Mouse (Mus musculus): ENCODE data around the gene Ptprcap. TPM values are rescaled to one million over a fixed set of nuclear protein-coding genes. Genes with fewer than 3 reads are reported as not detected.
A peak's percentile ranks its signal among the peaks of the same experiment; 100 is the strongest.

The Ptprcap gene
- polyA plus RNA-seq, 1 experiment from 2014 or later, result 0.74 TPM

DNA sequence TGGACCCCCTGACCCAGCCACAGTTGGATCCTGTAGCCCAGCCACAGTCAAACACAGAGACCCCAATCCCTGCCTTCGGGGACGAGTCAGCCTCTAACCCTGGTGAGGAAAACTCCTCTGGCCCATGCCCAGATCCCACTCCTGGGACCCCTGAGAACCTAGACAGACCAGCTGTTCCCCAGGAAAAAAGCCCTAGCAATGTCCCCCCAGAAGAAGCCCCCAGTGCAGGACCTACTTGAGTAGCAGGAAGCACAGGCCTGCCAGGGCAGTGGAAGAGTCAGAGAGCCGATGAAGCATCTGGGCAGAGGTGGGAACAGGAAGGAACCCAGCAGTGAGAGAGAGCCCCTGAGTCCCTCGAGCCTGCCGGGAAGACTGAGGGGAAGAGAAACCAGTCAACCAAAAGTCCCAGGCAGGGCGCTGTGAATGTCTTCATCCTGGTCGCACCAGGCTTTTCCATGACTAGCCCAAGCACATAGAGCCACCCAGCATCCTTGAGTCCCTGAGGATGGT, 9.6 kb upstream of the Ptprcap start, which contains the start of gene Cabp4:
Cabp4 (minus strand) TSS at position 275 of the 510 bp plus-strand sequence.
- H3K4me3 ChIP-seq (replicated peaks), result no peak within 1 kb of the TSS
- peaks cover 15% of the 10 kb centered on the region for H3K4me1 ChIP-seq
- H3K4me2 ChIP-seq, result no peak within 1 kb of the TSS
- no peaks in the 10 kb centered on the region for H3K9me3 ChIP-seq
- no peak for ATAC-seq (ENCODE audit: low FRiP score)
- no peaks in the 10 kb centered on the region for H3K36me3 ChIP-seq (replicated peaks)
- H3K27me3 ChIP-seq, result peaks cover 4% of the 10 kb centered on the region; the same call in 1 of the 2 replicates
- H3K27ac ChIP-seq, result no peak within 1 kb of the TSS
- 90% methylated on average over 7 of the region's 7 CpGs for WGBS
- H3K9ac ChIP-seq, result no peak within 1 kb of the TSS

DNA sequence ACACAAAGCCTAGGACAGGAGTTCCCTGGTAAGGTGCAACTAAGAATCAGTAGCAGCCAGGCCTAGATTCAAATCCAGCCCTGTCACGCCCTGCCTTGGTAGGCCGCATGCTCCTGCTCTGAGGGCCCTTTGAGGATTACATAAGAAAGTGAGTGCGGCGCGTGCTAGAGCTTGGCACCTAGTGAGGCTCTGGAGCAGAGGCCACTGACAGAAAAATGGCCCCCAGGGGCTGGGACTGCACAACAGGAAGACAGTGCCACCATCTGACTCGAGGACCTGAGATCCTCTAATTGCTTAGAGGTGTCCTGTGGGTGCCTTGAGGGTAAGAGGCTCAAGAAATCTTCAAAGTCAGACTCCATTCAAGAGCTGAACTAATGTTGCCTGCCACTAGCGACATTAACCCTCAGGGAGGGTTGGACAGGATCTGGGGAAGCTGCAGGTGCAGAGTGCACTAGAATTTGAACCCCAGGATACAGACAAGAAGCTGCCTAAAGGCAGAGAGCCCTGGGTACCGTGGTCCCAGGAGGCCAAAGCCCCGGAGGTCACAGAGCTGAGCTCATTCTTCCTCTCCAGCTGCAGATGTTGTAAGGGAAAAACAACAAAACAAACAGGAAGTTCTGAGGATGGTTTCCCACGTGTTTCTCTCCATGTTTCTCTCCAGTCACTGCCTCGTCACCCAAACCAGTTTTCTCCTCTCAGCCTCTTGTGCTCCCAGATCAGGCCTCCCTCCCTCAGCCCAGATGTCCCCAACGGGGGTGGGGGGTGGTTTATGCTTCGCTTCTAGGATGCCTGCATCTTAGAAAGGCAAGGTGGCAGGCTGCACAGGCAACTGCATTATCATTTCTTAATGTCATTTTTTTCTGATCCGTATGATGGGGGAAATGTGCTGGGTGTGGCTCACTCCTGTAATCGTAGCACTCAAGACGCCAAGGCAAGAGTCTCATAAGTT, 8.6 kb upstream of the Ptprcap start:
- H3K4me2 ChIP-seq, result no peak overlapping the region
- peaks cover 4% of the 10 kb centered on the region; the same call in 1 of the 2 replicates for H3K27me3 ChIP-seq
- H3K4me3 ChIP-seq (replicated peaks), result no peak overlapping the region
- H3K36me3 ChIP-seq (replicated peaks), result 0 out of 2 replicates have a peak, but pooled peaks cover under 1% of the 10 kb centered on the region
- H3K4me1 ChIP-seq, result peaks cover 20% of the 10 kb centered on the region
- 86% methylated on average over 16 of the region's 16 CpGs for WGBS
- H3K27ac ChIP-seq, result no peak overlapping the region
- no peak for ATAC-seq (ENCODE audit: low FRiP score)
- H3K9me3 ChIP-seq, result no peaks in the 10 kb centered on the region
- H3K9ac ChIP-seq, result no peak overlapping the region

DNA sequence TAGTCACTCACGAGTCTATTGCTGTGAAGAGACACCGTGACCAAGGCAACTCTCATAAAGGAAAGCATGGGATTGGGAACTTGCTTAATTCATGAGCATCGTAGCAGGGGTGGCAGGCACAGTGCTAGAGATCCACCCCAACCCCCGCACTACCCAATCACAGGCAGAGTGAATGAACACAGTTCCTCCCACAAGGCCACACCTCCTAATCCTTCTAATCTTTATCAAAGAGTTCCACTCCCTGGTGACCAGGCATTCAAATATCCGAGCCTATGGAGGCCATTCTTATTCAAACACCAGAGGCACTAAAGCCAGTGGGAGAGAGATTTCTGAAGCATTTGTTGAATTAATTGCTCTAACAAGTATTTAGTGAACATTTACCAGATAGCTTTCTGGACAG, 7.5 kb upstream of the Ptprcap start:
- 81% methylated on average over 5 of the region's 5 CpGs for WGBS

DNA sequence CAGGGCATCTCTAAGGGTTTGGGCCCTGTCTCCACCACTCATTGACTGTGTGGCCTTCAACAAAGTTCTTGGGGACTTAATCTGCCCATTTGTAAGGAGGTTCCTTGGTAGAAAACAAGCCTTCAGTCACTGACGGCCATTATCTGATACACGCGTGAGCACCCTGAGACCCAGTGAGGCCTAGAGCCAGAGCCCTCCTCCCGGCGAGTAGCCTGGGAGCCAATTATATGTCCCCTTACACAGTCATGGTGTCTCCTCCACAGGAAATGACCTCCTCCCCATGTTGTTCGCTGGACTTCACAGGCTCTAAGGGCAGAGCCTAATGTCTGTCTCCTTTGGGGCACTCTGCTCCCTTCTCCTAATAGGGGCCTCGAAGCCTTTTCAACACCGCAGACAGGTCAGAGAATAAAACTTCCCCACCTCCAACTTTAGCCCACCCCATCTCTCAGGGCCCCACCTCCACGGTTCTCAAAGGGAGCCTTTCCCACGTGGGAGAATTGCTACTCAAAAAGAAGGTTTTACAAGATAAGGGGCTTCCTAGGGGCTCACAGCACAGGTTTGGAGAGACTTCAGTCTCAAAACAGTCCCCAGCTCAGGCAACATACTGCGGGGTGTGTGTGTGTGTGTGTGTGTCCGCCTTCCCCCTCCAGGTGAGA, 6.9 kb upstream of the Ptprcap start:
- WGBS, result 63% methylated on average over 12 of the region's 12 CpGs
- Histone ChIP-seq H3K4me1 (peaks cover 24% of the 10 kb centered on the region), H3K9ac (no peak overlapping the region), H3K4me2 (no peak overlapping the region), H3K36me3 (replicated peaks) (peaks cover 17% of the 10 kb centered on the region), H3K9me3 (no peaks in the 10 kb centered on the region), H3K27me3 (peaks cover 4% of the 10 kb centered on the region; the same call in 1 of the 2 replicates), H3K27ac (no peak overlapping the region), H3K4me3 (replicated peaks) (no peak overlapping the region)
- ATAC-seq (ENCODE audit: low FRiP score), result no peak

More for the DNA sequence above, 7.5 kb upstream of the Ptprcap start:
- Histone ChIP-seq H3K27ac (no peak overlapping the region), H3K36me3 (replicated peaks) (peaks cover 11% of the 10 kb centered on the region), H3K27me3 (peaks cover 4% of the 10 kb centered on the region; the same call in 1 of the 2 replicates), H3K9me3 (no peaks in the 10 kb centered on the region), H3K9ac (no peak overlapping the region), H3K4me3 (replicated peaks) (no peak overlapping the region), H3K4me1 (peaks cover 24% of the 10 kb centered on the region), H3K4me2 (no peak overlapping the region)
- no peak for ATAC-seq (ENCODE audit: low FRiP score)

DNA sequence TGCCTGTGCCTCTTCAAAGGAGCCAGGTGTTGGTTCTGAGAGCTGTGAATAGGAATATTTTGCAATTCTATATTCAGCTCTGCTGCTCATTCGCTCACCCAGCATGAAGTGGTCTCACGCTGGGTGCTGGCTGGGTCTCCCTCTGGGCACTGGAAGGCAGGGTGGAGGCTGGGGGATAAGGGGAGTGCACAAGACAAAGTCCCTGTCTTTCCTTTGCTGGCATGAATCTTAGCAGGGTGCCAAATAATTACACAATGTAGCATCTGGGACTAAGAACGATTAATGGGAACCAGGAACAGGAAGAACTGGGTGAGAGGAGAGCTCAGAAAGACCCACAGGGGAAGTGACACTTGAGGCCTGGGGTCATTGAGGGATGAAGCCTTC, 6.4 kb upstream of the Ptprcap start:
- H3K27me3 ChIP-seq, result peaks cover 4% of the 10 kb centered on the region; the same call in 1 of the 2 replicates
- no peaks in the 10 kb centered on the region for H3K9me3 ChIP-seq
- H3K4me1 ChIP-seq, result peaks cover 24% of the 10 kb centered on the region
- H3K4me2 ChIP-seq, result no peak overlapping the region
- no peak for ATAC-seq (ENCODE audit: low FRiP score)
- H3K36me3 ChIP-seq (replicated peaks), result peaks cover 18% of the 10 kb centered on the region
- H3K27ac ChIP-seq, result no peak overlapping the region
- H3K9ac ChIP-seq, result no peak overlapping the region
- 45% methylated on average over 3 of the region's 3 CpGs for WGBS
- H3K4me3 ChIP-seq (replicated peaks), result no peak overlapping the region

DNA sequence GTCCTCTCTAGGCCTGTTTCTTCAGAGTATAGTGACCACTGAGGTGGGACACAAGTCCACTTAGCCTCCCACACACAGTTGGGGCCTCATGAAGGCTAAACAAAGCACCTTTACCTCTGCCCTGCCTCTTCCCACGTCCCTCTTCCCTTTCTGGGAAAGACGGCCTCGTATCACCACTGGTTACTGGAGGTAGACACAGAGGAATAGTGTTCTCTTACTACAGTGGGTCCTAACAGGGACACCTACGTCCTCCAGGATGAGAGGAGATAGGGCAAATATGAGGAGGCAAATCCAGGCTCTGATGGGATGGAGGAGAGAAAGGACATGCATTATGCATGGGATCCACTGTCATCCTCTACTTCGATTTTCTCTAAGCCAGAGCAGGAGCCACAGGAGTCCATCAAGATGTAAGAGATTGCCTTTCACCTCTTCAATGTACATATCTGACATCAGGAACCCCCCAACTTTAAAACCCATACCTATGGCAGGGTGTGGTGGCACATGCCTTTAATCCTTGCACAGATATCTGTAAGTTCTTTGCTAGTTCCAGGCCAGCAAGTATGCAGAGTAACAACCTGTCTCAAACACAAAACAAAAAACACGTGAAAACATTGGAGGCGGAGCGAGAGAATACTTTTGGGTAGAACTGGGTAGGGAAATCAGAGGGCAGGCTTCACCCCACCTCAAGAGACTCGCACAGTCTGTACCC, 5.5 kb upstream of the Ptprcap start:
- ATAC-seq (ENCODE audit: low FRiP score), result peak; percentile 36
- H3K9ac ChIP-seq, result peak overlapping the region; percentile 92
- peak overlapping the region; percentile 77 for H3K4me2 ChIP-seq

DNA sequence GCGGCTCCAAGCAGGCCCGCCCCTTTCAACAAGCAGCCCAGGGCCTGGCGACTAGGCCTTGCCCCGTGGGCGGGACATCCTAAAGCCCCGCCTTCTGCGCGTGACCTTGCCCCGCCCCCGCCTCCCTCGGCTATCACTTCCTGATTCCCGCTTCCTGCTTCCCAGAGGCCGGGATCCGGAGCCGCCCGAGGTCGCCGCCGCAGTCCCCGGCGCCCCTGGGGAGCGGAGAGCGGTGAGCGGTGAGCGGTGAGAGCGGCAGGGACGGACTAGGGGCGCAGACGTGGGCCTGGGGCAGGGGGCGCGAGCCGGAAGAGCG, 5.0 kb upstream of the Ptprcap start, which contains the start of gene Coro1b:
Coro1b (plus strand) TSS at position 129 of the 316 bp plus-strand sequence.
- Histone ChIP-seq H3K4me1 (peaks cover 24% of the 10 kb centered on the region), H3K4me3 (replicated peaks) (peak within 1 kb of the TSS; percentile 89), H3K9me3 (no peaks in the 10 kb centered on the region), H3K36me3 (replicated peaks) (peaks cover 29% of the 10 kb centered on the region), H3K27me3 (no peaks in the 10 kb centered on the region), H3K9ac (peak within 1 kb of the TSS; percentile 92), H3K27ac (peak within 1 kb of the TSS; percentile 75), H3K4me2 (peak within 1 kb of the TSS; percentile 77)
- ATAC-seq (ENCODE audit: low FRiP score), result peak; percentile 97
- under 1% methylated on average over 33 of the region's 33 CpGs for WGBS

More for the DNA sequence above, 5.5 kb upstream of the Ptprcap start:
- Histone ChIP-seq H3K27me3 (peaks cover 3% of the 10 kb centered on the region; the same call in 1 of the 2 replicates), H3K9me3 (no peaks in the 10 kb centered on the region), H3K36me3 (replicated peaks) (peaks cover 24% of the 10 kb centered on the region), H3K4me1 (peaks cover 24% of the 10 kb centered on the region), H3K4me3 (replicated peaks) (peak overlapping the region; percentile 89), H3K27ac (peak overlapping the region; percentile 13; the same call in 1 of the 2 replicates)
- WGBS, result 35% methylated on average over 9 of the region's 9 CpGs

DNA sequence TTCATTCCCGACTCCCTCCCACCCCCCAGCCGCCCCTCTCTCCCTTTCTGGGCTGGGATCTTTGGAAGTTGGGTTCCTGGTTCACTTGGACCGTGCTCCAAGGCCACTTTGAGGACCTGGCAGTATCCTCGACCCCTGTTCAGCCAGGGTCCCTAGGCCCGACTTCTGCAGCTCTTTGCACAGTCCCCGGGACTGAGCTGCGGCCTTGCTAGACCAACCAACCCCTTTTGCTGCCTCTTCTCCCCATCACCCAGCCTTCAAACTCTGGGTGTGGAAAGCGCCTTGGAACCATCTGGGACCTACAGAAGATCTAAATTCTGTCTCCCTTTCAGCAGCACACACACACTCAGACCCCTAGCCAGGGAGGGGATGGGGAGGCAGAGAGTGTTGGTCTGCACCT, 4.6 kb upstream of the Ptprcap start:
- Histone ChIP-seq H3K27me3 (no peaks in the 10 kb centered on the region), H3K4me2 (peak overlapping the region; percentile 77), H3K4me3 (replicated peaks) (peak overlapping the region; percentile 89), H3K4me1 (peaks cover 24% of the 10 kb centered on the region), H3K36me3 (replicated peaks) (peaks cover 33% of the 10 kb centered on the region), H3K9me3 (no peaks in the 10 kb centered on the region), H3K9ac (peak overlapping the region; percentile 92), H3K27ac (peak overlapping the region; percentile 75)
- WGBS, result 6% methylated on average over 8 of the region's 8 CpGs
- ATAC-seq (ENCODE audit: low FRiP score), result no peak

DNA sequence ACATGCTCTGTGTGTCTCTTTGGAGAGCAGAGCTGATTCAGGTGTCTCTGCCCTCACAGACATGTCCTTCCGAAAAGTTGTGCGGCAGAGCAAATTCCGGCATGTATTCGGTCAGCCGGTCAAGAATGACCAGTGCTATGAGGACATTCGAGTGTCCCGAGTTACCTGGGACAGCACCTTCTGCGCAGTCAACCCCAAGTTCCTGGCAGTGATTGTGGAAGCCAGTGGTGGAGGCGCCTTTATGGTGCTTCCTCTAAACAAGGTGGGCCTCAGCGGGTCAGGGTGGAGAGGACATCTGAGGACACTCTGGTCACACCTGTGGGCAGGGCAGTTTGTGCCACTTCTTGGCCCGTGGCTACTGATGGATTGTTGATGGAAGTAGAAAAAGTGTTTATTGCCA, 4.1 kb upstream of the Ptprcap start:
- peak overlapping the region; percentile 92 for H3K9ac ChIP-seq
- H3K4me2 ChIP-seq, result peak overlapping the region; percentile 77
- H3K4me3 ChIP-seq (replicated peaks), result peak overlapping the region; percentile 89
- no peaks in the 10 kb centered on the region for H3K9me3 ChIP-seq
- H3K36me3 ChIP-seq (replicated peaks), result peaks cover 35% of the 10 kb centered on the region
- H3K27me3 ChIP-seq, result no peaks in the 10 kb centered on the region
- H3K4me1 ChIP-seq, result peaks cover 24% of the 10 kb centered on the region
- ATAC-seq (ENCODE audit: low FRiP score), result no peak
- no peak overlapping the region for H3K27ac ChIP-seq
- WGBS, result 89% methylated on average over 11 of the region's 11 CpGs

DNA sequence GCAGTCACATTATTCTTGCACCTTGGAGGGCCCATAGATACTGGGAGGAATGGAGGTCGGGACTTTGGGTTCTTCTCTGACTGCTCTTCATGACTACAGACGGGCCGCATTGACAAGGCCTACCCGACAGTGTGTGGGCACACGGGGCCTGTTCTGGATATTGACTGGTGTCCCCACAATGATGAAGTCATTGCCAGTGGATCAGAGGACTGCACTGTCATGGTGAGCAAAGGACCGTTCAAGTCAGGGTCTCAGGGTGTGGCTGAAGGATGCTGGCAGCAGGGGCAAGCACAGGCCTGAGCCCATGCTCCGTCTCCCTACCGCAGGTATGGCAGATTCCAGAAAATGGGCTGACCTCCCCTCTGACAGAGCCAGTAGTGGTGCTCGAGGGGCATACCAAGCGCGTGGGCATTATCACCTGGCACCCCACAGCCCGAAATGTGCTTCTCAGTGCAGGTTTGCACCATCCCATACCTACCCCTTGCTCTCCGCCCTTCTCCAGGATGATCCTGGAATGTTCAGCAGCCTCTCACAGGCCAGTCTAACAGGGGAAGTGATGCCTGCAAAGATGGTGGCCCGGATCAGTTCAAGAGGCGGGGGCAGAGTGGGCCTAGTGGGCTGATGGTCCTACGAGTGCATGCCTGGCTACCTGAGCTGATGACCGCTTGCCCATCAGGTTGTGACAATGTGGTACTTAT, 3.5 kb upstream of the Ptprcap start:
- H3K9me3 ChIP-seq, result no peaks in the 10 kb centered on the region
- 0 out of 2 replicates have a peak overlapping the region, but pooled peaks have one; percentile 92 for H3K9ac ChIP-seq
- peaks cover 35% of the 10 kb centered on the region for H3K36me3 ChIP-seq (replicated peaks)
- H3K4me1 ChIP-seq, result peaks cover 25% of the 10 kb centered on the region
- H3K4me2 ChIP-seq, result peak overlapping the region; percentile 77; the same call in 1 of the 2 replicates
- 94% methylated on average over 17 of the region's 17 CpGs for WGBS
- H3K4me3 ChIP-seq (replicated peaks), result no peak overlapping the region
- no peaks in the 10 kb centered on the region for H3K27me3 ChIP-seq
- ATAC-seq (ENCODE audit: low FRiP score), result no peak
- H3K27ac ChIP-seq, result no peak overlapping the region

Measured in forebrain, embryonic 12.5 days (tissue).